Mouse (Mus musculus): ENCODE data around the gene Rai1. TPM values are rescaled to one million over a fixed set of nuclear protein-coding genes. Genes with fewer than 3 reads are reported as not detected.

The Rai1 gene
- total and polyA plus RNA-seq, 3 experiments: 6.6 to 22.6 (median 15.4) TPM

- Histone ChIP-seq H3K27me3 (replicated peaks) (peaks cover 3% of the 10 kb centered on the region), H3K79me2 (replicated peaks; ENCODE audit: control insufficient read depth, extremely low read depth, insufficient read depth, poor library complexity, severe bottlenecking) (no peaks in the 10 kb centered on the region), H3K4me1 (ENCODE audit: control insufficient read depth in 1 of 2, insufficient read depth in 2 of 2) (peaks cover 7 to 18% of the 10 kb centered on the region in 2 experiments; a peak in 3 of 4 replicates), H3K4me3 (replicated peaks in 1 of 3; ENCODE audit: low read depth in 2 of 3, low read length in 2 of 3, poor library complexity in 1 of 3) (no peak overlapping the region), H3K27ac (ENCODE audit: insufficient read depth, low read depth) (no peak overlapping the region), H3K9me3 (replicated peaks; ENCODE audit: low read length) (no peaks in the 10 kb centered on the region), H3K9ac (ENCODE audit: insufficient read depth, low read depth) (no peak overlapping the region), H3K4me2 (ENCODE audit: insufficient read depth, low read depth, poor library complexity, severe bottlenecking) (no peak overlapping the region), H3K36me3 (replicated peaks in 1 of 2; ENCODE audit: control insufficient read depth in 1 of 2, insufficient read depth in 1 of 2, low read length in 1 of 2) (no peaks in the 10 kb centered on the region)
- no peak for DNase-seq (ENCODE audit: extremely low read depth)
- TF ChIP-seq POLR2AphosphoS2 (IDR thresholded peaks at IDR 0.05; ENCODE audit: low read depth, low read length): no peak
- TF ChIP-seq RCOR1 (conservative IDR thresholded peaks at IDR 0.05; ENCODE audit: low read depth, low read length): no peak
- no peak for TF ChIP-seq GABPA (IDR thresholded peaks at IDR 0.05; ENCODE audit: insufficient replicate concordance, low read depth, low read length)
- no peak for TF ChIP-seq TCF12 (IDR thresholded peaks at IDR 0.05; ENCODE audit: low read depth, low read length)
- no peak for TF ChIP-seq JUND (conservative IDR thresholded peaks at IDR 0.05; ENCODE audit: low read depth, low read length)
- TF ChIP-seq TBP (conservative IDR thresholded peaks at IDR 0.05; ENCODE audit: low read depth, low read length): no peak
- no peak for TF ChIP-seq MAZ (IDR thresholded peaks at IDR 0.05; ENCODE audit: low read depth, low read length)
- no peak for TF ChIP-seq ZMIZ1 (IDR thresholded peaks at IDR 0.05; ENCODE audit: low read depth, low read length)
- no peak for TF ChIP-seq BHLHE40 (IDR thresholded peaks at IDR 0.05; ENCODE audit: low read depth, low read length)
- TF ChIP-seq NRF1 (IDR thresholded peaks at IDR 0.05; ENCODE audit: low read depth, low read length): no peak
- no peak for TF ChIP-seq JUN (IDR thresholded peaks at IDR 0.05; ENCODE audit: insufficient read depth, low read depth, low read length)
- no peak for TF ChIP-seq SMC3 (IDR thresholded peaks at IDR 0.05; ENCODE audit: low read depth, low read length)
- TF ChIP-seq NELFE (IDR thresholded peaks at IDR 0.05; ENCODE audit: low read depth, low read length): no peak
- no peak for TF ChIP-seq MAFK (IDR thresholded peaks at IDR 0.05; ENCODE audit: insufficient replicate concordance, low read length)
- no peak for TF ChIP-seq ETS1 (conservative IDR thresholded peaks at IDR 0.05; ENCODE audit: low read depth, low read length)
- no peak for TF ChIP-seq ZC3H11A (IDR thresholded peaks at IDR 0.05; ENCODE audit: low read depth, low read length)
- TF ChIP-seq ZKSCAN1 (IDR thresholded peaks at IDR 0.05; ENCODE audit: borderline replicate concordance, low read depth, low read length): no peak
- TF ChIP-seq E2F4 (IDR thresholded peaks at IDR 0.05; ENCODE audit: insufficient replicate concordance, low read depth, low read length): no peak
- TF ChIP-seq IRF4 (IDR thresholded peaks at IDR 0.05; ENCODE audit: low read depth, low read length): no peak
- dilution Hi-C loops (cut with MboI; ENCODE audit: extremely low pct_ligation_motif_present, extremely low pct_unique_long_range_greater_than_20kb, low sequenced_read_pairs): no loop called here
- in situ Hi-C loops (cut with MboI; ENCODE audit: low pct_ligation_motif_present, low pct_unique_long_range_greater_than_20kb, low sequenced_read_pairs): loop anchor here (25.0 kb wide), 1 partner anchor 317 kb away; the partner anchor contains the start of genes Atpaf2 and Gid4
Measured at GRCm38 (mm10) chr11:60094909-60095810, 9.7 kb upstream of the Rai1 start.

All from CH12.LX (cell line).